Mouse (Mus musculus) T-helper 17 cell (primary cell): ENCODE data around the gene Spcs3.

Source experiments
- in situ Hi-C, 2 experiments: fragments of 300-600 bp; cut with MboI, MseI; formaldehyde crosslinking; loops; 1 replicate in 1 of 2; 2 replicates in 1 of 2; pipeline ENCODE4 v1.15.1; 2025; ENCODE audit warnings: high pct_unique_total_duplicates in 2 of 2

Spcs3 gene

GRCm38 (mm10) chr8:54529382-54530296 lies at the start of gene Spcs3, which contains the start of gene Asb5:
TSS of gene Spcs3 (minus strand) at chr8:54529998.
TSS of gene Asb5 (plus strand) at chr8:54529580.
- in situ Hi-C loops, result no loop called here

- in situ Hi-C loops, result no loop called here
Observed at GRCm38 (mm10) chr8:54570618-54571609, 41.1 kb upstream of the Spcs3 start.

GRCm38 (mm10) chr8:54567168-54567567 lies 37.4 kb upstream of the Spcs3 start:
- in situ Hi-C loops, result no loop called here

GRCm38 (mm10) chr8:54565603-54566260 lies 35.9 kb upstream of the Spcs3 start:
- in situ Hi-C loops, result no loop called here

GRCm38 (mm10) chr8:54565181-54565580 lies 35.4 kb upstream of the Spcs3 start:
- in situ Hi-C loops, result no loop called here

- in situ Hi-C loops, result no loop called here
Observed at GRCm38 (mm10) chr8:54562137-54562536, 32.3 kb upstream of the Spcs3 start.

- in situ Hi-C loops, result no loop called here
Observed at GRCm38 (mm10) chr8:54554921-54555320, 25.1 kb upstream of the Spcs3 start.

- in situ Hi-C loops, result no loop called here
Observed at GRCm38 (mm10) chr8:54550026-54550574, 20.3 kb upstream of the Spcs3 start.

GRCm38 (mm10) chr8:54548383-54548782 lies 18.6 kb upstream of the Spcs3 start:
- in situ Hi-C loops, result no loop called here

GRCm38 (mm10) chr8:54541331-54541730 lies 11.5 kb upstream of the Spcs3 start:
- in situ Hi-C loops, result no loop called here

GRCm38 (mm10) chr8:54537285-54537684 lies 7.5 kb upstream of the Spcs3 start:
- in situ Hi-C loops, result no loop called here

- in situ Hi-C loops, result no loop called here
Observed at GRCm38 (mm10) chr8:54535172-54535571, 5.4 kb upstream of the Spcs3 start.

- in situ Hi-C loops, result no loop called here
Observed at GRCm38 (mm10) chr8:54528571-54528970, 1.2 kb downstream of the Spcs3 start.

GRCm38 (mm10) chr8:54526700-54527099 lies 3.1 kb downstream of the Spcs3 start:
- in situ Hi-C loops, result no loop called here

- in situ Hi-C loops, result no loop called here
Observed at GRCm38 (mm10) chr8:54525606-54526005, 4.2 kb downstream of the Spcs3 start.

GRCm38 (mm10) chr8:54520516-54520915 lies 9.3 kb downstream of the Spcs3 start:
- in situ Hi-C loops, result loop anchor here in 1 of 2 experiments (25.0 kb wide), 1 partner anchor 1967 kb away; no protein-coding TSS in a partner anchor

GRCm38 (mm10) chr8:54518756-54519460 lies 10.9 kb downstream of the Spcs3 start:
- in situ Hi-C loops, result loop anchor here (10.0 to 25.0 kb wide), 2 partner anchors 566 to 1968 kb away; no protein-coding TSS in a partner anchor

- in situ Hi-C loops, result loop anchor here (10.0 to 25.0 kb wide), 2 partner anchors 573 to 1975 kb away; no protein-coding TSS in a partner anchor
Observed at GRCm38 (mm10) chr8:54512200-54512599, 17.6 kb downstream of the Spcs3 start.

- in situ Hi-C loops, result loop anchor here (10.0 to 25.0 kb wide), 2 partner anchors 573 to 1976 kb away; no protein-coding TSS in a partner anchor
Observed at GRCm38 (mm10) chr8:54511791-54512190, 18.0 kb downstream of the Spcs3 start.

GRCm38 (mm10) chr8:54509221-54509721 lies 20.5 kb downstream of the Spcs3 start:
- in situ Hi-C loops, result loop anchor here (5.0 to 25.0 kb wide), 5 partner anchors 153 to 1978 kb away; no protein-coding TSS in a partner anchor
